Mouse (Mus musculus) thymus, adult 18-20 months (tissue): Measurements from ENCODE around the gene Pold2.

ENCODE experiments used
- DNase-seq, 2 experiments: peaks; one replicate each; pipeline ENCODE4 v3.0.0; 2022; ENCODE audit warnings: mixed read lengths in 2 of 2

Pold2 gene

GRCm38 (mm10) chr11:5877921-5878526, at the start of gene Pold2:
Gene Pold2, minus strand, starts transcription at chr11:5878292.
- peak; percentile 97 for DNase-seq

DNA sequence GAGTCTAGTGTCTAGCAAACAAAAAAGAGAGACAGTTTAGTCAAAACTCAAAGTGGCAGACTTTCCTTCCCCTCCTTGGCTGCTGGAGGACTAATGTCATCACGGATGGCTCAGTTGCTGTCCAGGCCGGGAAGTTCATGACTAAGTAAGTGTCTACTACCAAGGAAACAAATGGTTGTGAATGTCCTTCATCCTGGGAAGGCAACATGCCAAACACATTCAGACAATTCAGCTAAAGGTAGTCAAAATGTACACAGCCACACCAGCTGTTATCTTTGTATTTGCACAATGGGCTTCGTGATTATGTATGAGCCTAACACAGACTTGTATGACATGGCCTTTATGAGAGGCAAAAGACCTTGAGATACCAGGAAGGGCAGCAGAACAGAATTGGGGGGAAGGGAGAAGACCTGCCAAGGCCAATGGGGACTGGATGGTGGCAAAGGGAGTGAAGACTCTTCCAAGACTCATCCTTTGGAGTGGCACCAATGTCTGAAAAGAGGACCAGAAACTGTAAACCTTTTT, 48.7 kb upstream of the Pold2 start:
- DNase-seq, result no peak

DNA sequence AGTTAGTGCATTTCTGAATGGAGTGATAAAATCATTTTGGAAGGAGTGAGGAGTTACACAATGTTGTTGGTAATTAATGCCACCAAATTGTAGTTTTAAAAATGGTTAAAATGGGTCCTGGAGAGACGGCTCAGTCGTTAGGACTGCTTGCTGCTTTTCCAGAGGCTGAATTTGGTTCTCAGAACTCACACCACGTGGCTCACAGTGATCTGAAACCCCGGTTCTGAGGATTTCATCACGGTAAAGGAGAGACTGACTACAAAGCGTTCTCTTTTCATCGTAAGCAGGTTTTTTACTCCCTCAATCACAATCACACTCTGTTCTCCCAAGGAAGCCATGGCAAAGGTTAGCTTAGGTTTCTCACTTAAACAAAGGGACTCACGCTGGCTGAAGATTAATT, 46.6 kb upstream of the Pold2 start:
- DNase-seq, result no peak

GRCm38 (mm10) chr11:5920323-5920960, 42.4 kb upstream of the Pold2 start:
- no peak for DNase-seq

DNA sequence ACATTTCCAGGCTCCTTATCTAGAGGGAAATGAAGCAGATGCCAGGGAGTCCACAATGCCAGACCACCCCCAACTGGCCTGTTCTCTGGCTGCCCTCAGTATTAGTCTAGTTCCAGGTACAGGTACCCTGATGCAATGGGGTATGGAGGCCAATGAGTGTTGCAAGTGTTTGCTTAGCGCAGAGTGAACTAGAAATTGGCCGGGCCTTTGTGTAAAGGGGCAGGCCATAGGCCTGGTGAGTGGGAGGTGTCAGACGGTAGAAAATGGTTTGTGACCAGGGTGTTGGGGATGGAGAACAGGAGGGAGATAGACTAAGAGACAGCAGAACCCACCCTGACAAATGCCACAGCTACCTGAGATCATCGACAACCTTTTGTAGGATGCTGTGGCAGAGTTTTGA, 41.5 kb upstream of the Pold2 start:
- DNase-seq, result no peak

GRCm38 (mm10) chr11:5918111-5918510, 40.0 kb upstream of the Pold2 start:
- no peak for DNase-seq

- no peak for DNase-seq
Measured at GRCm38 (mm10) chr11:5916178-5916548, 38.1 kb upstream of the Pold2 start.

DNA sequence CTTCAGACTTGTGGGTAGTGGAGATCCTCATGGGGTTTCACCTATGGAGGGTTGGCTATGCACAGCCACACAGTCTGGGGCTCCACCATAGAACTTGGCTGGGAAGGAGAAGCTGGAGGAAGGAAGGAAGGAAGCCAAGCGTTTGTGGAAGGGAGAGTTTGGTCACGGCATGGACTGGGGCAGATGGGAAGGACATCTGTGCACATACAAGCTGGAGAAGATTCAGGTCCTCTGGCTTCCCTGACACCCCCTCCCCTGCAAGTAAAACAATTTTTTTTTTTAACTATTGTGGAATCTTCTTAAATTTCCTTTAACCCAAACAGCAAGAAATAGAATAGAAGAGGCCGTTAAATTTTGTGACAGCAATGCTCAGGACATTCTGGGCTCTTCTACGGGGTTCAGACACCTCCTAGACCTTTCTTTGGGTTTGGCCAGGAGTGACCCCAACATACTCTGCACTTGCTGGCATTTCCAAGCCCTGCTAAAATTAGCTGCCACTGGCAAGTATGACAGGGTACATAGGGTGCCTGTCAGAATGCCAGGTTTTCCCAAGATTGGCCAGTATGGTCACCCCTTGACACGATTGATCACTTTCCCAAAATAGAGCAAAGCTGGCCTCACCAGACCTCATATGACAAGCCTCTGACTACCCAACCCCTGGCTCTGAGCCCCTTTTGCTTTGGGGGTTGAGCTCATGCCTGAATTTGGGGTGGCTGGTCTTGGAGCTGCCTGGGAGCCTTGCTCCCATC, 37.5 kb upstream of the Pold2 start:
- DNase-seq, result no peak

GRCm38 (mm10) chr11:5914940-5915339, 36.8 kb upstream of the Pold2 start:
- DNase-seq, result no peak

- no peak for DNase-seq
Measured at GRCm38 (mm10) chr11:5913936-5914335, 35.8 kb upstream of the Pold2 start.

DNA sequence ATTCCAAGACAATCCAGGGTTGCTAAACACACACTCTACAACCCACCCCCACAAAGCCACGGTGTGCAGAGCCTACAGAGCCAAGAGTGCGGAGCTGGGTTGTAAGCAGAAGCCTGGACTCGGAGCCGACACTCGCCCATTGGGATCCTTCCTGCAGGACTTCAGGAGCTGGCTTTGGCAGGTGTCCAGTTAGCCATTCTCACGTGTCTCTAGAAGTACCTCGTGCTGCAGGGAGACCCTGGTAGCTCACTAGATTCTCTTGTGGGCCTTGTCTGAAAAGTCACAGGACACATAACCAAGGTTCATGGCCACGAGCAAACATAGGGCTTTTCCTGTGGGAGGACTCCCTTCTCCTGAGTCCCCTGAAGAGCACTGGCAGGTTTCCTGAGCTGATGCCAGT, 35.2 kb upstream of the Pold2 start:
- DNase-seq, result no peak

GRCm38 (mm10) chr11:5912635-5913034, 34.5 kb upstream of the Pold2 start:
- DNase-seq, result no peak

DNA sequence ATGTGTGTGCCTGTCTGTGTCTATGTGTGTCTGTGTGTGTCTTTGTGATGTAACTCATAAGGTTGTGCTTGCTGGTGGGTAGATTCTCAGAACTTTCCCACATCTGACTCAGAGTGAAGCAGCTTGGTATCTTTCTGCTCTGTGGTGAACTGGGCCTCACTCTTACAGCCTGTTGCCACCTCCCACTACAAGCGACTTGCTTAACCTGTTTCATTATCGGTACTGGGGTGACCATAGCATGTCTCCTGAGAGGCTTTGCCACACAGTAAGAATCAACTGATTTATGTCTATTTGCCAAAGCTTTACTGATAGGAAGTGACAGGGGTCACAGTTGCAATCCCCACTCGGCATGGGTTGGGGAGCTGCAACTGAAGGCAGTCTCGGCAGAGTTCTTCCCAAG, 30.6 kb upstream of the Pold2 start:
- no peak for DNase-seq

- DNase-seq, result no peak
Measured at GRCm38 (mm10) chr11:5907096-5907495, 29.0 kb upstream of the Pold2 start.

GRCm38 (mm10) chr11:5905778-5906518, 27.9 kb upstream of the Pold2 start:
- DNase-seq, result no peak

DNA sequence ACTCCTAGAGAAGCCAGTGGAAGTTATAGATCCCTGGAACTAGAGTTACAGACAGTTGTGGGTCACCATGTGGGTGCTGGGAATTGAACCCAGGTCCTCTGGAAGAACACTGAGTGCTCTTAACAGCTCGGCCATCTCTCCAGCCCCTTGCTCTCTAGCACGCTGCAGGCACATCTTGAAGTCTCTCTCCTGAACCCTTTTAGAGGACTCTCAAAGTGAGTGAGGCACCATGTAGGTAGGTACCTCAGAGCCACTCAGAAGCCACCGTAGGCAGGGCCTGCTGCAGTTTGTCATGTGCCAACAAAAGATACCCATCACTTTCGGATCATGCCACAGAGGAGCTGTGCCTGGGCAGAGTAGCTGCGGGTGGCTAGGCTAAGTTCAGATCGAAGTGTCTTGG, 26.8 kb upstream of the Pold2 start:
- no peak for DNase-seq

- DNase-seq, result no peak
Measured at GRCm38 (mm10) chr11:5904357-5904756, 26.3 kb upstream of the Pold2 start.

- DNase-seq, result no peak
Measured at GRCm38 (mm10) chr11:5903844-5904243, 25.8 kb upstream of the Pold2 start.

DNA sequence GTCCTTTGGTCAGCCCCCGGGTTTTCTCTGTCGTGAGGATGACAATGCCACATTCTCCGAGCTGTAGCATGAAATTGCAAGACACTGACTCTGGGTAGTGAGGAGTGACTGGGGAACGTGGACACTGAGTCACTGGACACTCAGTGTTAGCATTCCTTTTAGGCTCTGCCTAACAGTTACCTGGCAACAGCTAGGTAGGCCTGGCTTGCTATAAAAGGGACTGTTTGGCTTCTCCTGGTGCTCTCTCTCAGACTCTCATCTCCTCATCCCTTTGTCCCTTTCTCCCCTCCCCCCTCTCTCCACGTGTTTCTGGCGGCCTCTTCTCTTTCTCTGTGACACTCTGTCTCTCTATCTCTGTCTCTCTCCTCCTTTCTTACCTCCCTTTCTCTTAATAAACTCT, 24.3 kb upstream of the Pold2 start:
- DNase-seq, result no peak

DNA sequence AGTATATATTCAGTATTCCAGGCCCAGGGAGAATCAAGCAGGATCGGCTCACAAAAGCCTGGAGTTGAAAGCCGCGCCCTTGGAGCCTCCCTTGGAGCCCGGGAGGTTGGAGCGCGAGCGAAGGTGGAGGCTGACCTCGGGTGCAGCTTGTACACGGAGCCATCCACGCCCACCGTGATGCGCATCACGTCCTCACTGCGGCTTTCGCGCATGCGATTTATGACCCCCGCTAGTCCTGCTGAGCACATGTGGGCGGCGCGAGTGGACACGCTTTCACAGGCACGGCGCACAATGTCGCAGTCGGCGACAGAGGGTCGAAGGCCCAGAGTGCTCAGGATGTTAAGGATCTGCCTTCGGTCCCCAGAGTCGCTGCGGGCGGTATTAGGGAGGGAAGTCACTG, 23.9 kb upstream of the Pold2 start:
- no peak for DNase-seq

GRCm38 (mm10) chr11:5901320-5901719, 23.2 kb upstream of the Pold2 start:
- no peak for DNase-seq

DNA sequence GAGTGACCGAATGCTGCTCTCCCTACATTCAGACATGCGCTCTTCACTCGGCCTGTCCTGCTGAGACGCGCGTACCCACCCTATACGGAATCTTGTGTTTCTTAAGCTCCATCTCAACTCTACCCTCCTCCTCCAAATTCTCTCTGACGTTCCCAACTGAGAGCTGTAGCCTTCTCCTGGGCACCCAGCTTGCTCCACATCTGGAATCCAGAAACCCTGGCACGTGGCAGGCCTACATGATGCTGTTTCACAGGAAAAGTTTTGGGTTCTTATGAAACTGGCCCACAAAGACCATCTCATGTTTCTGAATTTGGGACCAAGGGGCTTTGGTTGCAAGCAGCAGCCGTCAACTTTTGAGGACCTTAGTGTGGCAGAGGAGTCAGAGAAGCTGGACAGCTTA, 21.2 kb upstream of the Pold2 start:
- no peak for DNase-seq

- no peak for DNase-seq
Measured at GRCm38 (mm10) chr11:5898531-5898930, 20.4 kb upstream of the Pold2 start, which contains the start of gene Myl7. Gene Myl7, minus strand, starts transcription at chr11:5898782.
